Mouse (Mus musculus) mouse embryonic stem cell (cell line): ENCODE results near the gene Neurod4.
"Not testable (repeated sequence)": the region's sequence is repeated elsewhere in the genome, so short reads cannot be mapped to it uniquely, and the experiment has no call there.

Experiments
- in situ Hi-C, 2 experiments: fragments of 300-500 bp; cut with MboI; formaldehyde crosslinking; loops; 1 replicate in 1 of 2; 3 replicates in 1 of 2; pipeline ENCODE4 v1.14.3; 2019 to 2020; ENCODE audit warnings: low sequenced_read_pairs in 2 of 2, low pct_unique_long_range_greater_than_20kb in 1 of 2, mixed read lengths in 1 of 2; ENCODE audit not compliant: unreplicated experiment in 1 of 2

The Neurod4 gene

DNA sequence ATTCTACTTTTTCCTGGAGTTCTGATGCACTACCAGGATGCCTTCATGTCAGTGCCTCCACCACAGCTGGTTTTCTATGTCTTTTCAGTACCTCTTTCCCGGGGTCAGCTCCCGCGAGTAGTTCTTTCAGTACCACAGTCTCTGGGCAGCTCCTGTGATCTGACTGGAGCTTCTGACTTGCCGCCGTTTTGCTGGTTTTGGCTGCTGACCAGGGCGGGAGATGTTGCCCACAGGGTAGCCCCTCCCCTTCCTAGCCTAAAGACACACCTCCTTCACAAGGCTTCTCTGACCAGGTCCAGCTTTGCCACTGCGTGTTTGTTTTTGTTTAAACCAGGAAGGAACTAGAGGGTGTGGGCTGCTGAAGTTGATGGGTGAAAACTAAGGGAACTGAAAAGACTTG is at the start of gene Neurod4:
Gene Neurod4 (minus strand): TSS at position 175 of the 400 bp plus-strand sequence.
- in situ Hi-C loops = no loop called here

DNA sequence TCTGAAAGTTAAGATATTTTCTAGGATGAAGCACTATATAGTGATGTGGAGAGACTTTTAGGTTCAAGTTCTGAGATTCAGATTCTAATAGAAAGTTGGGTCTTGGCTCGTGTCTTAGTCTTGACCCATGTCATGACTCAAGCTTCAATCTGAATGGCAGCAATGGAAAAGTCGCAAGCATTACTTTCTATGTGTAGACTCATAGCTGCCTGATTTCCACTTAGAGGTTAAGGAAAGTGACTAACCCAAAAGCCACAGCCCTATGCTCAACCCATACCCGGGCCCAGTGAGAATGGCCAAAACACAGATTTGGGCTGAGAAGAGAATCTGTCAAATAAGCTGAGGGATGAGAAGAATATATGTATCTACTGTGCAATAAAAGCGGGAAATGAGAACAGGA is 44.2 kb upstream of the Neurod4 start:
- in situ Hi-C loops = no loop called here

DNA sequence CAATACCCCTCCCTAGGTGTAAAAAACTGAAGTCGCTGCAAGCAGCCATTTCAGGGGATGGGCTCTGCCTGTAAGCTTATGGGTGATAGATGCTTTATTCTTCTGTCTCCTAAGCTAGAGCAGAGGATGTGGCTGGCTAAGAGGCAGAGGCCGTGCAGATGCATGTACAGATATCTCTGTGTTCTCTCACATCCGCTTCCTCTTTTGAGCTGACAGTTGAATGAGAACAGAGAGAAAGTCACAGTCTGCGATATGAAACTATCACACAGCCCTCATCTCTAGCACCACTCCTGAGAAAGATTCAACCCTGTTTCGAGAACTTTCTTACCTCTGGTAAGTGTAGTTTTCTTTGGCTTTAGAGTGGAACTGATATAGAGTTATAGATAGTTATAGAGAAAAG is 42.6 kb upstream of the Neurod4 start, which contains the start of gene Tespa1:
Gene Tespa1 (plus strand): TSS at position 234 of the 400 bp plus-strand sequence.
- in situ Hi-C loops = no loop called here

DNA sequence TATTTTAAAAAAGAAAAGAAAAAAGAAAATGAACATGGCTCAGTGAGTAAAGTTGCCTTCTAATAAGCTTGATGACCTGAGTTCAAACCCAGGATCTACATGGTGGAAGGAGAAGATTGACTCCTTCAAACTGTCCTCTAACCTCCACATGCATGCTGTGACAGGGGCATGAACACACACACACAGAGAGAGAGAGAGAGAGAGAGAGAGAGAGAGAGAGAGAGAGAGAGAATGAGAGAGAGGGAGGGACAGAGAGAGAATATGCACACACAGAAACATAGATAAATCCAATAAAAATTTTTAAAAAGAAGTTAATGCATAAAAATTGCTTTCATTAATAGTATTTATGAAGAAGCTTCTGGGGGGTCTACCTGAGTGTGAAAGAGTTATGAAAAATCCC is 42.0 kb upstream of the Neurod4 start:
- in situ Hi-C loops = no loop called here

DNA sequence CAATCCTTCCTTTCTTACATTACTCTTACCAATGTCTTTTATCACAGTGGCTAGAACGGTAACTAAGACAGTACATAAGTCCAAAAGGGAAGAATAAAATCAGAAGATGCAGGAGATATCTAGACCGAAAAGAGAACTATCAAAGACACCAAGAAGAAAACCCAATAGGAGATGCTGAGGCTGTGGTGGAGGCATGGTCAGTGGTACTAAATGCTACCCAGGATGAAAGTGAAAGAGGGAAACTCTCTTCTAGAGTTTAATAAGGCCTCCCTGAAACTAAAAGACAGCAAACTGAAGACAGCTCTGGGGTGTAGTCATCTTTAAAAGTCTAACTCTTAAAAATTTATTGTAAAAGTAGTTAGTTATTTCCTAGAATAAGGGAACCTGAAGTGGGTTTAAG is 40.7 kb upstream of the Neurod4 start:
- in situ Hi-C loops = no loop called here

DNA sequence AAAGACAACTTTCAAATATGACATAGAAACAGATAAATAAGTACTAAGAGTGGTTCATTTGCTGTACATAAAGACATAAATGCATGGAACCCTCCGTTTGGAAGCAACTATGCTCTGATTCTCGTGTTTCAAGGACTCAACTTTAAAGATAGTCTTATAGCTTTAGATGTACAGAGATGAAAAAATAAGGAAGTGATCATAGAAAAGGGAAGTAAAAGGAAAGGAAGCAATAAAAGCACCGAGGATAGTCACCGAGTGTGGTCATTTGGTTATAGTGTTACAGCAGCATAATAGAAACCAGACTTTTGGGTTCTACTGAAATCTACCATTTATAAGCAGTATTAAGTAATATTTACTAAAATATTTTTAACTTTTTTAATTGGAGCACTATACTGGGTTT is 38.7 kb upstream of the Neurod4 start:
- in situ Hi-C loops = no loop called here

DNA sequence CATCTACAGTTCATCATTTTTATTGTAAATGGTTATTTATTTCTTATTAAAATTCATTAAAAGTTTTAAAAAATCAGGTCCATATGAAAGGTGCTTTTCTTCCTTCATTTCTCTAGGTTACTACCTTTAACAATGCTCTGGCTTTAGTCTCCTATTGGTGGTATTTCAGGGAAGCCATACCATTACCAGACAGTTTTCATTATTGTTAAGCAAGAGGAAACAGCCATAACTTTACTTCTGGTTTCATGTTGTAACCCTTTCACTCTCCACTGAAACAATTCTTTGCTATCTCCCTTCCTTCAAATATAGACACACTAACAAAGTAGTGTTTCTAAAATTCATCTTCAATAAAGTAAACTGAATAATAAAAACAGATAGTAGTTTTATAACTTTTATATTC is 35.8 kb upstream of the Neurod4 start:
- in situ Hi-C loops = no loop called here

DNA sequence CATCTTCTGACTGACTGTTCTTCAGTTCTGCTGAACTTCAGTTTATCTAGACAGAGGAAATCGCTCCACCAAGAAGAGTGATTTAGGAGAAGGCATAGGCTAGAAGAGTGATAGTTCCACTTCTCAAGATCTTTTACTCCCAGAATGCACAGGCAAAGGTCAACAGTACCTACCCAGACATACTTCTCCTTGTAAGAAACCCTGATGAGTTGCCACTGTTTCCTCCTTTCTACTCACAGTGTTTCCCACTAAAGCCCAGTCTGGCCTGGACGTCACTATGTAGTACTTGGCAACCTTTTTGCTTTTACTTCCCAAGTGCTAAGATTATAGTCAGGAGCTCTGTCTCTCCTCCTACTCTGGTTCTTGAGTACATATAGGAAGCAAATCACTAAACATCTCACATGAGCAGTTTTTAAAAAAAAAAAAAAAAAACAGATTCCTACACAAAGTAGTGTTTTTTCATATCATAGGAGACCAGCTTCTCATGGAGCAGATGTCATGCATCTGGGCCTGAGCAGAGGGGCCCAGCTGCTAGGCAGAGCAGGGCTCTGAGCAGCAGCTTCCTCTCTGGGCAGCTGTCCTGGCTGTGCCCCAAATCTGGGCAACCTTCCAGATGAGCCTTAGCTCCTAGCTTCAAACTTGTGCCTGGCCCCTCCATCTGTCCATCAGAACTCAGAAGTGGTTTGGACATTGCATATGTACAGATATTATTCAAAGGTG is 34.2 kb upstream of the Neurod4 start:
- in situ Hi-C loops = no loop called here

DNA sequence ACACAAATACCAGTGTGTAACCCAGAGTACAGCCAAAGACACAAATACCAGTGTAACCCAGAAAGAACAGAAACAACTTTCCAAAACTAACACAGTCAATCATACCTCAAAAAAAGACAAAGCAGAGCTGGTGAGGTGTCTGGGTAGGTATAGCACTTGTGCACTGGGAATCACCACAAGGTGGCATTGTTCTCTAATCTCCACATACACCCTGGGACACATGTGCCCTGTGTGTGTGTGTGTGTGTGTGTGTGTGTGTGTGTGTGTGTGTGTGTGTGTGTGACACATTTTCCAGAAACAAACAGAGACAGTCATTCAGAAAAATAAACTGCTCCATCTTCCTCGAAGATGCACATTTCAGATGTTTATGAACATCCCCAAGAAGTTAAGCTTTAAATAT is 33.5 kb upstream of the Neurod4 start:
- in situ Hi-C loops = no loop called here

DNA sequence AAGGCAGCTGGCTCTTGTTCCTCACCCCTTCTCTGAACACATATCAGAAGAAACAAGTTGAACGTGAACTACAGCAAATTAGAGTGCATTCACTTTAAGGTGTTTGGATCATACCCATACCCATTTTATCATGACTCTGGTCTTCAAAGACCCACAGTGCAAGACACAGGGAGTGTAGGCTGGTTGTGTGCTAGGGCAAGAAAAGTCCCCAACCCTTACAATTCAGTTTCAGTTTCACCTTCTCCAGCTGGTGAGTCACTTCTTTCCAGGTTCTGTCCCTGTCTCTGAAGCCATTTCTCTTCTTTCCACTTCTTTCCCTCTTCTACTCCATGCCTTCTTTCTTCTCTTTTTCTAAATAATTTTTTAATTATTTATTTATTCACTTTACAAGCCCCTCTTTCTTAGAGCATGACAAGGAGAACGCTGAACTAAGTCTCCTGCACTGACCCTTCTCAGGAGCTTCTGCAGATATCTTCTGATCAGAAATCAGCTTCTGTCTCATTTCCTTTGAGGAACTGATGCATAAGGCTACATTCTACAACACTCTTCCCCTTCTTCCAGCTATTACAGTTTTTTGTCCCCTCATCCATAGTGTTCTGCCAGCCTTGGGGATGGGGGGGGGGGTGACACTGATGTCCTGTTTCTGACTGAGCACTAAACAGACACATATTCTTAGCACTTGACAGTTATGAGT is 31.6 kb upstream of the Neurod4 start:
- in situ Hi-C loops = no loop called here

DNA sequence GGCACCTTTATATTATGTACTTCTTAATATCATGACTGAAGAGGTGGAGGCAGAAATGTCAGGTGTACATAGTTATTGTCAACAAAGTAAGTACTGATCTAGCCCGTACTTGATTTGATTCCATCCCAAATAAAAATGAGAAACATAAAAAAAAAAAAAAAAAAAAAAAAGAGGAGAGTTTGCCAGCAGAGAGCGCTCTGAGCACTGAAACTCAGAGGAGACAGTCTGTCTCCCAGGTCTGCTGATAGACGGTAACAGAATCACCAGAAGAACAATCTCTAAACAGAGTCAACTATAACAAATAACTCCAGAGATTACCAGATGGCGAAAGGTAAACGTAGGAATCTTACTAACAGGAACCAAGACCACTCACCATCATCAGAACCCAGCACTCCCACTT is 24.1 kb upstream of the Neurod4 start:
- in situ Hi-C loops = not testable (repeated sequence)

DNA sequence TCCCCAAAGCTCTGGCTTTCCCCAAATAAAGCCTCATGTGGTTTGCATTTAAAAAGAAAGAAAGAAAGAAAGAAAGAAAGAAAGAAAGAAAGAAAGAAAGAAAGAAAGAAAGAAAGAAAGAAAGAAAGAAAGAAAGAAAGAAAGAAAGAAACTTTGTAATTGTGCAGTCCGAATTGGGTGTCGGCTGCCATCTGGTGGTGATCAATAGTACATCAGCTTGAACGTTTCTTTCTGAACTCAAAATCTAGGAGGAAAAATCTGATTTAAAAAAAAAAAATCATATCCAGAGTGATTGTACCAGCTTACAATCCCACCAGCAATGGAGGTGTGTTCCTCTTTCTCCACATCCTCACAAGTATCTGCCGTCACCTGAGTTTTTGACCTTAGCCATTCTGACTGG is 18.7 kb upstream of the Neurod4 start:
- in situ Hi-C loops = loop anchor here (5.0 kb wide), 1 partner anchor 71 kb away; no protein-coding TSS in a partner anchor

DNA sequence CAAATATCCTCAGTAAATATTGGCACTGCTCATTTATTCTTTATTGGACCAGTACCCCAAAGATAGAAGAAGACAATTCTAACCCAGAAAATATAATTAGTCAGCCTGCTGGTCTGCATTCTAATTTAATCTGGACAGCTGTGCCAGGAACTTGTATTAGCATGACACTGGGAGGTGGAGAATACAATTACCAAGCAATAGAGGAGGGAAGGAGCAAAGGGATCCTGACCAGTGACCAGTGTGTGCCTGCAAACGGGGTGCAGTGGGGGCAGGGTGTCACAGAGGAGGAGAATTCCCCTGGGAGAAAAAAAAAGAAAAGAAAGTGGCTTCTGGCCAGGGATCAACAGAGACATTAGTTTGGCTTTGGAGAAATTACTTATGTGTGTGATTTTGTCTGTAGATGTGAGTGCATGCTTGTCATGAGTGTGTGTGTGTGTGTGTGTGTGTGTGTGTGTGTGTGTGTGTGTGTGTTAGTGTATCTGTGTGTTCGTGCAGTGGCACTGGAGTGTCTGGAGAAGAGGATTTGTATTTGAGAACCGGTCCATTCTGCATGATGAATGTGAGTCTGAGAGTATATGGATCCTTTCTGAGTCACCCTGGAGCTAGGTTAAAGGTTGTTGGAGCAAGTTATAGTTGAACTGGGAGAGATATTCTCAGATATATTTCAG is 13.8 kb upstream of the Neurod4 start:
- in situ Hi-C loops = no loop called here

DNA sequence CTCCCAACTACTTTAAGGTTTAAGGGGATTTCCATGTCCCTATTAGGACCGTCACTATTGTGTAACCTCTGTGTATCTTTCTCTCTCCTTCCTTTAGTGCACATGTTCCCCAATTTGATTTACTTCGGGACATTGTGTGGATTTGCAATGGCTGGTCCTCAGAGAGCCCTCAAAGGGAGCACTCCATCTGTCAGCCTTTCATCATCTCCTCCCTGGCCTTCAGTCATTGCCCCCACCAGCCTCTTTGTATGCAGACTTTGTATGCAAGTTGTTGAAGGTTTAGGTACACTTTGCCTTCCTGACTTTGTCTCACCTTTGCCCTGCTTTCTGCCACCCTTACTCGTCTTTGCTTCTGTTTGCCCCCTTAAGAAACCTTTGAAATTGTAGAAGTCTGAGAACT is 8.0 kb upstream of the Neurod4 start:
- in situ Hi-C loops = no loop called here

DNA sequence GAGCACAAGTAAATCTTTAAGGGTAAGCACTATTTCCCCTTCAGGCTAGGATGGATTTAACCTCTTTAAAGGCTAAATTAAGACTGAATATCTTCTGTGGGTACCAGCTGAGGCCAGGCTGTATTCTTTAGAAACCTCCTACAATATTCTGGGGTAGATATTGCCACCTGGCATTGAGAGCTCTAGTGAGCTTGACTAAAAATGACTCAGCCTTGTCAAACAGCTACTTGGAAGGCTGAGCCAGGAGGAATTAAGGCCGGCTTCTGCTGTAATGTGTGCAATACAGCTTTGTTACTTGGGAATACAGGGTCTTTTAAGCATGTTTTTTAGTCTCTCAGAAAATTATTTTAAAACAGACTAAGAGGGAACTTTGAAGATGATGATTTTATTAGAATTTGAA is 7.2 kb upstream of the Neurod4 start:
- in situ Hi-C loops = no loop called here

DNA sequence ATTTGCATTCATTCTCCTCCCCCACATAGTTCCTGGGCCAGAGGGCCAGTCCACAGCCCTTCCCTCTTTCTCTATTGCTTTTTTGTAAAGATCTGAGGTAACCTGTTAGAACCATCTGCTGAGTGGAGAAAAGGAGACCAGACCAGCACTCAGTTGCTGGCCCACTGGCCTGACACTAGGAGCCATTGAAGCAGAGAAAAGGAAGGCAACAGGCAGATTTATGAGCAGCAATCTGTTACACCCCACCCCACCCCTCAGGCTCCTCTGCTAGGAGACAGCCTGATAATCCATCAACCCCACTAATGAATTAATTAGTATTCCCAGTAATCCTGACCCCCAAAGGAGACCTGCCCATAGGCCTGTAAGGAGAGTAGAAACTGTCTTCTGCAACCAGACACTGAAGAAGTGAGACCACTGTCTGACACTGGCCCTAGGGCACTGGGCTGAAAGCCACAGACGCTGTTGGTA is 2.0 kb upstream of the Neurod4 start:
- in situ Hi-C loops = no loop called here

DNA sequence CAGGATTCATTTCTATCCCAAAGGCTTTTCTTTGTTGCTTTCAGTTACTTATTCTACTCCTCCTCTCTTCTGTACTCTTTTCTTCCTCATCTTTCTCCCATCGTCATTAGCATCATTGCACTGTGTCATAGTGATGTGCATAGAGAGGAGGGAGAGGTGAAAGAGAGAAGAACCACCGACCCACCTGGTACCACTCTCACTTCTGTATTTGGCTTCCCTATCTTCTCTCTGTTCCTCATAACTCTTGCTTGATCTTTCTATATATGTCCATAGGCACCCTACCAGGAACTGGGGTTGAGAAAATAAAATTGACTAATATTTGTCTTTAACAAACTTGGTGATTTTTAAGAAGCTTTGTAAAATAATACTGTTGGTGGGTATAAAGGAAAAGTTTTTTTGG is 3.5 kb downstream of the Neurod4 start:
- in situ Hi-C loops = no loop called here

DNA sequence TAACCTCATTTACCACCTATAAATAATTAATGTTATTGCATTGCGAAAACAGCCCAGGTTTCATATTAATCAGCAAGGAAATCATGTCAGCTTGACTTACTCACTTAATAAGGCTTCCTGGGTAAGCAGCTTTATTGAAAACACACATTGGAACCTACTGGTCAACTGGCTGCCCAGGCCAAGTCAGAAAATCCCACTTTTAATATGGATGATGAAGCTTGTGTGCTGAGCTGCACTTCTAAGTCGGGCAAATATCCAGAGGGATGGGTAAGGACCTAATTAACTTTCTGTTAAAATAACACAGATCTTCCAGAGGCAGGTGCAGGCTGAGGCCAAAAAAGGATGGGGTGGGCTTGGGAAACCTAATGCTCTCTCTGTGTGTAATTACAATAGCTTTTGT is 4.3 kb downstream of the Neurod4 start:
- in situ Hi-C loops = no loop called here

DNA sequence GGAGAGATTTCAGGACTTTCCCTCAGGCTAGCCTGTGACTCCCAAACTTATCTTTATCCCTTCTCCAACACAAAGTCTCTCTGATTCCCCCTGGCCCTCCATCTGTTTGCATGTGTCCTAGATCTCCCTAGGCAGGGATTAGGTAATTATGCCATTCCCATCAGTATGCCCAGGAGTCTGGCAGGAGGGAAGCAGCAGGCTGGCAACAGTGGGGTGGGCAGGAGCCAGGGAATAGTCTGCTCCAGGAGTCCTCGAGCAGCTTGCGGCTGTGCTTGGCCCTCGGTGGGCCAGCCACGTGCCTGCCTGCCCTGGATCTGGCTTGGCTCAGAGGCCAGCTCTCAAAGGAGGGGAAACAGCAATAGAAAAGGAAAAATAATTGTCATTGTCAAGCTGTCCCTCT is 16.8 kb downstream of the Neurod4 start:
- in situ Hi-C loops = no loop called here

DNA sequence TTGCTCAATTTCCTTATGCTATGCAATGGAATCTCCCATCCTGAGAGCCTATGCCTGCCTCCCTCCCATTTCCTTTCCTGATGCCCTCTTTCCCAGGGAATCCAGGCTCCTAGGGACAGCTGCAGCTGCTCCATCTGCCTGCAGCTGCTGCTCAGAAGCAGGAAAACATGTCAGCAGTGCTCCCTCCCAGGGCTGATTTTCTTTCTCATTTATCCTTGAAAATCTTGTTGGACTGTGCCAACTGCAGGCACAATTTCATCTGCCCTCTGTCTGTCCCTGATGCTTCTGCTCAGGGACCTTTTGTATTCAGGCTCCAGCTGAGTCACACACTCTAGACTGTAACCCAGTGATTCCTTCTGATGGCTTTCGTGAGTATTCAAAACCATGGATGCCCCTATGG is 20.6 kb downstream of the Neurod4 start:
- in situ Hi-C loops = no loop called here
